Mouse (Mus musculus): ENCODE data around the gene Gxylt2. TPM values are rescaled to one million over a fixed set of nuclear protein-coding genes. Genes with fewer than 3 reads are reported as not detected.

The Gxylt2 gene
- total and polyA plus RNA-seq, 3 experiments, result 0.03 TPM; not detected in 2

GRCm38 (mm10) chr6:100778595-100778994 lies 74.1 kb downstream of the Gxylt2 start:
- Histone ChIP-seq H3K4me1 (ENCODE audit: control insufficient read depth in 1 of 2, insufficient read depth in 2 of 2) (peaks cover 16 to 45% of the 10 kb centered on the region in 2 experiments), H3K4me3 (replicated peaks in 1 of 3; ENCODE audit: low read depth in 2 of 3, low read length in 2 of 3, poor library complexity in 1 of 3) (no peak overlapping the region), H3K27ac (ENCODE audit: insufficient read depth, low read depth) (no peak overlapping the region), H3K4me2 (ENCODE audit: insufficient read depth, low read depth, poor library complexity, severe bottlenecking) (no peak overlapping the region), H3K36me3 (replicated peaks in 1 of 2; ENCODE audit: control insufficient read depth in 1 of 2, insufficient read depth in 1 of 2, low read length in 1 of 2) (no peaks in the 10 kb centered on the region), H3K79me2 (replicated peaks; ENCODE audit: control insufficient read depth, extremely low read depth, insufficient read depth, poor library complexity, severe bottlenecking) (no peaks in the 10 kb centered on the region), H3K9me3 (replicated peaks; ENCODE audit: low read length) (no peaks in the 10 kb centered on the region), H3K27me3 (replicated peaks) (no peaks in the 10 kb centered on the region), H3K9ac (ENCODE audit: insufficient read depth, low read depth) (no peak overlapping the region)
- in situ Hi-C loops (cut with MboI; ENCODE audit: low pct_ligation_motif_present, low pct_unique_long_range_greater_than_20kb, low sequenced_read_pairs), result no loop called here
- dilution Hi-C loops (cut with MboI; ENCODE audit: extremely low pct_ligation_motif_present, extremely low pct_unique_long_range_greater_than_20kb, low sequenced_read_pairs), result no loop called here
- DNase-seq (ENCODE audit: extremely low read depth), result no peak
- TF ChIP-seq JUN (IDR thresholded peaks at IDR 0.05; ENCODE audit: insufficient read depth, low read depth, low read length) (no peak), PAX5 (IDR thresholded peaks at IDR 0.05; ENCODE audit: low read length) (no peak), CHD1 (IDR thresholded peaks at IDR 0.05; ENCODE audit: low read depth, low read length) (no peak), TCF12 (IDR thresholded peaks at IDR 0.05; ENCODE audit: low read depth, low read length) (no peak)

GRCm38 (mm10) chr6:100780421-100780820 lies 75.9 kb downstream of the Gxylt2 start:
- TF ChIP-seq NRF1 (IDR thresholded peaks at IDR 0.05; ENCODE audit: low read depth, low read length) (no peak), ELF1 (IDR thresholded peaks at IDR 0.05; ENCODE audit: low read depth, low read length) (no peak), RCOR1 (conservative IDR thresholded peaks at IDR 0.05; ENCODE audit: low read depth, low read length) (no peak), BHLHE40 (IDR thresholded peaks at IDR 0.05; ENCODE audit: low read depth, low read length) (no peak)
- in situ Hi-C loops (cut with MboI; ENCODE audit: low pct_ligation_motif_present, low pct_unique_long_range_greater_than_20kb, low sequenced_read_pairs), result no loop called here
- dilution Hi-C loops (cut with MboI; ENCODE audit: extremely low pct_ligation_motif_present, extremely low pct_unique_long_range_greater_than_20kb, low sequenced_read_pairs), result no loop called here

GRCm38 (mm10) chr6:100781644-100782043 lies 77.1 kb downstream of the Gxylt2 start:
- Histone ChIP-seq H3K4me1 (ENCODE audit: control insufficient read depth in 1 of 2, insufficient read depth in 2 of 2) (peaks cover 7 to 25% of the 10 kb centered on the region in 2 experiments), H3K4me3 (replicated peaks in 1 of 3; ENCODE audit: low read depth in 2 of 3, low read length in 2 of 3, poor library complexity in 1 of 3) (no peak overlapping the region), H3K27ac (ENCODE audit: insufficient read depth, low read depth) (no peak overlapping the region), H3K36me3 (replicated peaks in 1 of 2; ENCODE audit: control insufficient read depth in 1 of 2, insufficient read depth in 1 of 2, low read length in 1 of 2) (no peaks in the 10 kb centered on the region), H3K27me3 (replicated peaks) (no peaks in the 10 kb centered on the region), H3K79me2 (replicated peaks; ENCODE audit: control insufficient read depth, extremely low read depth, insufficient read depth, poor library complexity, severe bottlenecking) (no peaks in the 10 kb centered on the region), H3K9ac (ENCODE audit: insufficient read depth, low read depth) (no peak overlapping the region), H3K9me3 (replicated peaks; ENCODE audit: low read length) (peaks cover 4% of the 10 kb centered on the region), H3K4me2 (ENCODE audit: insufficient read depth, low read depth, poor library complexity, severe bottlenecking) (no peak overlapping the region)
- DNase-seq (ENCODE audit: extremely low read depth), result no peak
- in situ Hi-C loops (cut with MboI; ENCODE audit: low pct_ligation_motif_present, low pct_unique_long_range_greater_than_20kb, low sequenced_read_pairs), result no loop called here
- no peak for TF ChIP-seq MXI1 (IDR thresholded peaks at IDR 0.05; ENCODE audit: low read depth, low read length)
- no peak for TF ChIP-seq POLR2A (IDR thresholded peaks at IDR 0.05; ENCODE audit: low read depth, low read length)
- no peak for TF ChIP-seq ETS1 (conservative IDR thresholded peaks at IDR 0.05; ENCODE audit: low read depth, low read length)
- no peak for TF ChIP-seq BHLHE40 (IDR thresholded peaks at IDR 0.05; ENCODE audit: low read depth, low read length)
- TF ChIP-seq SMC3 (IDR thresholded peaks at IDR 0.05; ENCODE audit: low read depth, low read length), result no peak
- TF ChIP-seq EP300 (IDR thresholded peaks at IDR 0.05; ENCODE audit: low read length), result no peak
- TF ChIP-seq MEF2A (IDR thresholded peaks at IDR 0.05; ENCODE audit: borderline replicate concordance, low read depth, low read length), result no peak
- no peak for TF ChIP-seq MAZ (IDR thresholded peaks at IDR 0.05; ENCODE audit: low read depth, low read length)
- no peak for TF ChIP-seq RCOR1 (conservative IDR thresholded peaks at IDR 0.05; ENCODE audit: low read depth, low read length)
- dilution Hi-C loops (cut with MboI; ENCODE audit: extremely low pct_ligation_motif_present, extremely low pct_unique_long_range_greater_than_20kb, low sequenced_read_pairs), result no loop called here

More at GRCm38 (mm10) chr6:100780421-100780820, 75.9 kb downstream of the Gxylt2 start:
- H3K27me3 ChIP-seq (replicated peaks), result no peaks in the 10 kb centered on the region
- no peak overlapping the region for H3K9ac ChIP-seq (ENCODE audit: insufficient read depth, low read depth)
- no peak overlapping the region for H3K27ac ChIP-seq (ENCODE audit: insufficient read depth, low read depth)
- H3K36me3 ChIP-seq (replicated peaks in 1 of 2; ENCODE audit: control insufficient read depth in 1 of 2, insufficient read depth in 1 of 2, low read length in 1 of 2), result no peaks in the 10 kb centered on the region
- H3K79me2 ChIP-seq (replicated peaks; ENCODE audit: control insufficient read depth, extremely low read depth, insufficient read depth, poor library complexity, severe bottlenecking), result no peaks in the 10 kb centered on the region
- no peak overlapping the region for H3K4me2 ChIP-seq (ENCODE audit: insufficient read depth, low read depth, poor library complexity, severe bottlenecking)
- DNase-seq (ENCODE audit: extremely low read depth), result no peak
- H3K4me3 ChIP-seq (replicated peaks in 1 of 3; ENCODE audit: low read depth in 2 of 3, low read length in 2 of 3, poor library complexity in 1 of 3), result no peak overlapping the region
- H3K4me1 ChIP-seq (ENCODE audit: control insufficient read depth in 1 of 2, insufficient read depth in 2 of 2), result peaks cover 15 to 38% of the 10 kb centered on the region in 2 experiments
- H3K9me3 ChIP-seq (replicated peaks; ENCODE audit: low read length), result peaks cover 4% of the 10 kb centered on the region

All from CH12.LX (cell line).